Mouse (Mus musculus): ENCODE results near the gene Scgb1b30.
A peak's percentile ranks its signal among the peaks of the same experiment; 100 is the strongest.
"Not testable (repeated sequence)": the region's sequence is repeated elsewhere in the genome, so short reads cannot be mapped to it uniquely, and the experiment has no call there.

Scgb1b30 gene

GRCm38 (mm10) chr7:34094911-34095481, at the start of gene Scgb1b30:
TSS of gene Scgb1b30 (plus strand) at chr7:34095431.
- DNase-seq = no peak

DNA sequence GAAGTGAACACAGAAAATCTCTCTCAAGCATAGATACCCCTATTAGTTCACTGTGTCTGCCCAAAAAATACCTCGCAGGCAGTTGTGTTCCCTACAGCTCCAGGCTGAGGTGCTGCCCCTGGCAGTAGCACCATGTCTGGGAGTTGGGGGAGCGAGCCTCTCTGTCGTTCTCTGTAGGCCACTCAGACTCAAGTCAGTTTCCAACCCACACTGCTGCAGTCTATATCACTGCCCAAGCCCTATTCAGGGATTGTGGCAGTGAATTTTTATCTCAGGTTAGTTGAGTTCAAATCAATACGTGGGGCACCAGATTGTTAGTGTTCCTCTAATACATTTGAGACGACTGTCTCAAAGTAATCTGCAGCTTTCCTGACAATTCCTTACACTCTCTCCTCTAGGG, 27.1 kb upstream of the Scgb1b30 start:
- DNase-seq = not testable (repeated sequence)

GRCm38 (mm10) chr7:34100002-34100401, 4.8 kb downstream of the Scgb1b30 start:
- no peak for DNase-seq

- DNase-seq = no peak
These were observed 6.0 kb downstream of the Scgb1b30 start for GRCm38 (mm10) chr7:34101276-34101675.

GRCm38 (mm10) chr7:34109190-34109589, 14.0 kb downstream of the Scgb1b30 start:
- DNase-seq = no peak

DNA sequence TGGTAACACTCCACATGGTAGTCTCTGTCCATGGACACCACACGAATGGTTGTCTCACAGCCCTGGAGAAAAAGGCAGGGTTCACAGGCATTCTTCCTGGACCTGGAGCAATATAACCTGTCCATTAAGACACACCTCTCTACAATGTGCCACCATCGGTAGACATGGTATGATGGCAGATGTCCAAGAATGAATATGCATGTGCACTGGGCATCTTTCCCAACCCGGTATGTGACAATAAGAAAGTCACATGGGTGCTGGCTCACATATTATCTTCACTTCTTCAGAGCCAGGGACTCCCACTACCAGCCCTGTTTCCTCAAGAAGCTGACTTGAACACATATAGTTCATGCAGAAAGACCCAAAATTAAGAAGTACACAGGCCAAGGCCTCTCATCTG, 21.4 kb downstream of the Scgb1b30 start:
- DNase-seq = no peak

DNA sequence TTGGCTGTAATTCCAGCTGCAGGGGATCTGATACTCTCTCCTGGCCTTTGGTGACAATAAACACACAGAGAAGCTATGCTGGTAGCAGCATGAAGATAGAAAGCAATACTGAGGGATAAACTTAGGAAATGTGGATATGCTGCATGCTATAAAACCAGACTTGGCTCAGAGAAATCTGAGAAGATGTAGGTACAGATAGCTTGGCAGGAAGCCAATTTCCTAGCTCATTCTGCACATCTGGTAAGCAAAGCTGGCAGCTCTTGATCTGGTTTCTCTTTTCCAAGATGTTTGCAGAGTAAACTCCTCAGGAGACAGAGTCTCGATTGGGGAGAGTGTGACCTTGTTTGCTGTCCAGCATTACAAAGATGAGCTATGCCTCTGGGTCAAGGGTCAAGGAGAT, 25.4 kb downstream of the Scgb1b30 start:
- DNase-seq = not testable (repeated sequence)

DNA sequence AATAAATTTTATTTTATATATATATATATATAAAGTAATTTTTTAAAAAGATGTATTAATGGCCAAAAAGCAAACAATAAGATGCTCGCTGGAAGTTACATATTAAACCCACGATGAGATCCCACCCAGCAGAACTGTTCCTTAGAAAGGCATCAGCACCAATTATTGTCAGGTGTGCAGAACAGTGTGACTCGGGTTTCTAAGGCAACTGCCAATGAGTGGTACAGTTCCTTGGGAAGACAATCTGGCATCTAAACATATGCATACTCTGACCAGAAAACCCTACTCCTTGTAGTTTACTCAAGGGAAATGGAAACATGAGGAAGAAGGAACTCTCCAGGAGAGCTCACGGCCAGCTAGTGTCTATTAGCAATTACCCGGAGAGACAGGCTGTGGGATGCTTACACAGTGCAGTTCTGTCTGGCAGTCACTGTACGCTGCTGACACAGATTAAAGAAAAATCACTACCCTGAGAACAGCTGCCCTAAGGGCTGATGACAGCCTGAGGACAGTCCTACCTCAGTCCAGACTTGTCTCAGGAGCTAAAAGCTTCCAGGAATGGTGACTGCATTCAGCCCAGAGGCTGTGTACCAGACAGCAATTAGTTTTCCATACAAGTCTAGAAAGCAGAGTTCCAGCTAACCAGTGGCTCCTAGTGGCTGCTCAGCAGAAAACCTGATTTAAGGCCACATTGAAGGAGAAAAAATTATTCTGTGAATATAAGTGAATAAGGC, 27.9 kb downstream of the Scgb1b30 start:
- DNase-seq = no peak

DNA sequence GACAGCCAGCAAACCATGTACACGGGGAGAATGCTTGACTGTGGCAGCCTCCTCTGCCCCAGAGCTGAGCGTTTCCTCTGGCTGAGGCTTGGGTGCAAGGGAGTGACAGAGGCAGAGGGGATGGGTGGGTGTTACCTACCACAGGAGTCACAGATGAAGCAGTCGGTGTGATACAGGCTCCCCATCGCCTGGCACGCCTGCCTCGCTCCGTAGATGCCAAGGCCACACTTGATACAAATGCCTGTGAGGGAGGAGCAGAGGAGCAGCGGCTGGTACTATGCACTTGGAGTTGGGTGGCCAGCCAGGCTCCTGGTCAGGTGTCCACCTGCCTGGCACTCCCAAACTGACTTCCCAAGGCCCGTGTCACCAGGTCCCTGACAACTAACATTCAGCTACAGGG, 30.1 kb downstream of the Scgb1b30 start:
- DNase-seq = no peak

DNA sequence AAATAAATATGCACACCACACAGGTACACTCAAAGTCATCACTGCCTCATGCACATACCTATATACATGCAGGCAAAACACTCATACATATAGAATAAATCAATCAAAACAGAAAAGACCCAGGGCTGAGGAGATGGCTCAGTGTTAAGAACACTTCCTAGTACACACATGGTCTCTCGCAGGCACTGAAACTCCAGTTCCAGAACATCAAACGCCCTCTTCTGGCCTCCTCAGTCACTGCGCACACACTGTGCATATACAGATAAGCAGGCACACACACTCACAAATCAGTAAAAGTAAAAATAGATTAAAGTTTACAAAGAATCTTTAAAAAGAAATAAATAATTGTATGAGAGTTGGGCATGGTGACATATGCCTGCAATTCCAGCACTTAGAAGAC, 31.1 kb downstream of the Scgb1b30 start:
- no peak for DNase-seq

DNA sequence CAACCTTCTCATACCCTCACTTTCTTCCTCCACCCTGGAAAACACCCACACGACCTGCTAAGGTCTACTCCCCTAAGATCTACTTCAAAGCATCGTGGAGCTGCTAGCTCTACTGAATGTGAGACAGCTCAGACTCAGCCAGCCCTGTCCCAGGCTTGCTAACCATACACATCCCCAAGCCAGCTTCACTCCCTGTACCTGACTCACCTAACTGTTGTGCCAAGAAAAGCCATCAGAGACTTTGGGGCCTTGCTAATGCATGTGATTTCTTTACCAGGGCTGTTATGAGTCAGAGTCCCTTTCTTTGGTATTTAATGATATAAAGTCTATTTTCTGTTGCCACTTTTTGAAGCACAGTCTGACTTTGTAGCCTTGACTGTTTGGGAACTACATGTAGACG, 35.9 kb downstream of the Scgb1b30 start:
- DNase-seq = no peak

GRCm38 (mm10) chr7:34131959-34132354, 36.7 kb downstream of the Scgb1b30 start:
- no peak for DNase-seq

- DNase-seq = no peak
These were observed 37.3 kb downstream of the Scgb1b30 start for GRCm38 (mm10) chr7:34132355-34133079.

DNA sequence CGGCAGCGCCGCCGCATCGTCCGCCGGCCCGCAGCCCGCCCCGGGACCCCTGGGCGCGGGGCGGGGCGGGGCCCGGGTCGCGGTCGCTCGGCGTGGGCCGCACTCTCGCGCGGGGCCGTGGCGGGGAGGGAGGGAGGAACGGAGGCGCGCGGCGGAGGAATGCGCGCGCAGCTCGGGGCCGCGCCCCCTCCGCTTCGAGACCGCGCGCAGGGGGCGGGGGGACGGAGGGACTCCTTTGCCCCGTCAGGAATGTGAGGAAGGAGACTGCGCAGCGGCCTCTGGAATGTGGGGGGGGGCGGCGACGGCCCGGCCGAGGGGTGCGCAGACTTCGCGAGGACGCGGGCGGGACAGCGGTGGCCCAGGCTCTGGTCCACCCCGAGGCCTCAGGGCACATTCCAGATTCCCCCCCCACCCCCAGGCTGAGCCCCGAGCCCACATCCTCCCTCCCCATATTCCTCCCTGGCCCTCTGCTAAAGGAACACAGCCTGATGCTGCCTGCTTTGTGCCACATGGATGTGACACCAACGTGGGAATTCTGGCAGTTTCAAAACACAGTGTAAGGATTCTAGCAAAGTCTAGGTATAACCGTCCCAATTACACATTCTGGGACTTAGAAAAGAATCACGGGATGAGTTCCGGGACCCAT, 38.0 kb downstream of the Scgb1b30 start, which contains the start of gene Wtip:
TSS of gene Wtip (minus strand) at position 152 of the 646 bp plus-strand sequence.
- peak; percentile 14 to 25 for DNase-seq

DNA sequence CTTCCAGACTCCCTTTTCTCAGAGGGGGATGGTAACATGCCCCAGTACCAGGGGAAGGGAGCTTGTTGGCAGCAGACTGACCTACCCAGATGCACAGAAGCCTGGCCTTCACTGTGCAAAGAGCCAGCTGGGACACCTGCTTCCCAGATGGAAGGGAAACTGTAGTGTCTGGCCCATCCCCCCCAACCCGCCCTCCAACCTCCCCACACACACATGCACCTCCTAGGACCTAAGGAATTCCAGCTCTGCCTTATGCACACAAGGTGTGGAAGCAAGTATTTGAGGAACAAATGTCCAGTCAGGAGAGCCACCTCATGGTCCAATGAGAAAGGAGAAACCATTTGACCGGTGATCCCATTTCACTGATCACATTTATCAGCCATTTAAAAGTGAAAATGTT, 39.1 kb downstream of the Scgb1b30 start:
- no peak for DNase-seq

DNA sequence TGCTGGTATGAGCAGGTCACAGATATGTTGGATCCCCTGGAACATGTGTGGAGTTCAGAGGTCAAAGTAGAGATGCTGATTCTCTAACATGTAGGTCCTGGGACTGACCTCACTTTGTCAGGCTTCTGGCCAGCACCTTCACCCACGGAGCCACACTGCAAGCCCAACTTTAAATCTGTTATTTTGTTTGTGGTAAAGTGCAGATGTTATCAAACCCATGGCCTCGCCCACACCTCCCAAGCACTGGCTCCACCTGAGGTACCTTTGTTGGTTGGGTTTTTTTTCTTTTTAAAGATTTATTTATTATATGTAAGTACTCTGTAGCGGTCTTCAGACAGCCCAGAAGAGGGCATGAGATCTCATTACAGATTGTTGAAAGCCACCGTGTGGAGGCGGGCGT, 44.3 kb downstream of the Scgb1b30 start:
- no peak for DNase-seq

DNA sequence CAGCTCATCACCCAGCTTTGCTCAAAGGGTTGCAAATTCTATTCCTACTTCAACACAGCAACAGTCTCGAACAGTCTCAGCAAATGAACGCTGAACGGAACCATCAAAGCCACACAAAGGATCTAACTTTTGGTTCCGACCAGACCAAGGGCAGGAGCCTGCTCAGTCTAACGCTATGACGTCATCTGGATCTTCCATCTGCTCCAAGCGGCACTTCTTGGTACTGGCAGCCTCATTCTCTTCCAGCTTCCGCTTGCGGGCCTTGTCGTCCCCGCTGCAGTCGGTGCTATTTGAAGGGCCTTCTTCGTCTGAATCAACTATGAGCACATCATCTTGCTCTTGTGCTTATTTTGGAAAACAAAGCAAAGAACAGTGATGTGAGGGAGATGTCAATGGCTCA, 45.9 kb downstream of the Scgb1b30 start:
- DNase-seq = no peak

DNA sequence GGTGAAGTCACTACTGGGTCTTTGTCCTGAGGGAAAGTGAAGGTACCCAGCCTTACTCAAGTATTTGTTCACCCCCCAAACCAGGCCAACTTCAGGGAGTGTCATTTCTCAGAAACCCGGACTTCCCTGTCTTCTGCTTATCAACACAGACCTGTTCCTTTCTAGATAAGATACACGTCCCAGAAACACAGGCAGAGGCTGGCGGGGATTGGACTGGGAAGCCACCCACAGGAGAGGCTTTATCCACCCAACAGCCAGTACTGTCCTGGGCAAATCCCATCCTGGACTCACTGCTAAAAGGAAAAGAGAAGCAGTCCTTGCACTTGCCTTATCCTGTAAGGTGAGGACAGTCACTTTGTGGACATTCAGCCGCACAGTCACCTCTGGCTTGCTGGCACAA, 52.0 kb downstream of the Scgb1b30 start:
- DNase-seq = no peak

Data from cerebellum, adult 18-20 months (tissue).